Mouse (Mus musculus) midbrain, embryonic 12.5 days (tissue): ENCODE data around the gene Rasl10b. TPM values are rescaled to one million over a fixed set of nuclear protein-coding genes. Genes with fewer than 3 reads are reported as not detected.
A peak's percentile ranks its signal among the peaks of the same experiment; 100 is the strongest.

Experiments
- ATAC-seq: fragments of 200-750 bp; cut with Nextera tagmentation; 2 replicates; pipeline ENCODE4 v1.8.0; 2017; ENCODE audit warnings: low read depth, moderate TSS enrichment, moderate library complexity; ENCODE audit not compliant: low FRiP score
- H3K27ac ChIP-seq: fragments of 300-500 bp; sonication (generic); replicated peaks from 2 replicates; pipeline ENCODE4 v1.5.1; 2016; ENCODE audit warnings: mild to moderate bottlenecking
- H3K27me3 ChIP-seq: fragments of 300-500 bp; sonication (generic); 2 replicates; pipeline ENCODE4 v1.6.1; 2016; ENCODE audit warnings: mild to moderate bottlenecking
- H3K36me3 ChIP-seq: fragments of 300-500 bp; sonication (generic); 2 replicates; pipeline ENCODE4 v1.6.1; 2016
- H3K4me1 ChIP-seq: fragments of 300-500 bp; sonication (generic); 2 replicates; pipeline ENCODE4 v1.6.1; 2016
- H3K4me2 ChIP-seq: fragments of 300-500 bp; sonication (generic); replicated peaks from 2 replicates; pipeline ENCODE4 v1.6.1; 2016; ENCODE audit warnings: mild to moderate bottlenecking, moderate library complexity
- H3K4me3 ChIP-seq: fragments of 300-500 bp; sonication (generic); 2 replicates; pipeline ENCODE4 v1.5.1; 2016; ENCODE audit warnings: mild to moderate bottlenecking
- H3K9ac ChIP-seq: fragments of 300-500 bp; sonication (generic); replicated peaks from 2 replicates; pipeline ENCODE4 v1.6.1; 2016; ENCODE audit warnings: mild to moderate bottlenecking, moderate library complexity
- H3K9me3 ChIP-seq: fragments of 300-500 bp; sonication (generic); 2 replicates; pipeline ENCODE4 v1.6.1; 2016; ENCODE audit warnings: mild to moderate bottlenecking
- WGBS: fragments of 180-500 bp; shearing (Covaris S2); methylation state at CpG from one replicate; pipeline ENCODE4 v1.1.7; 2016; 5-methylcytosine and 5-hydroxymethylcytosine counted together
- polyA plus RNA-seq: library from polyadenylated mRNA; unstranded; fragments of >200 nt; fragmentation: Nextera tagmentation; extraction: Ambion mirVana; gene quantifications from 2 replicates; pipeline ENCODE4 v1.2.1, GENCODE M21; 2016

The Rasl10b gene
- polyA plus RNA-seq, 1 experiment from 2014 or later, result 13.9 TPM

DNA sequence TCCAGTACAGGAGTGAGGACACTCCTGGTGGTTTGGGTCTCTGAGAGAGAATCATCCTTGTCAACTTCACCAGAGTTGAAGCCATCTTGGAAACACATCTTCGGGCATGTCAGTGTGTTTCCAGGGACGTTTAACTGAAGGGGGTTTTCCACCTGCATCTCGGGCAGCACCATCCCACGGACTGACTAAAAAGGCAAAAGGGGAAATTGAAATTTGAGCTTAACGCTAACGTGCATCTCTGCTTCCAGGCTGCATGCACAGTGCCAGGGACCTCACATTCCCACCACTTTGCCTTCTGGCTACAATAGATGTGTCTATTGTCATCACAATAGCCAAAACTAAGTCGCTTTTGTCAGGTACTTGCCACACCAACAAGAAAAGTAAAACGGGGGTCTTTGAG is 695 bp upstream of the Rasl10b start:
- Histone ChIP-seq H3K36me3 (peaks cover 8% of the 10 kb centered on the region; the same call in 1 of the 2 replicates), H3K4me3 (no peak overlapping the region), H3K4me2 (no peak overlapping the region), H3K4me1 (peaks cover 15% of the 10 kb centered on the region), H3K27me3 (peaks cover 15% of the 10 kb centered on the region), H3K9me3 (no peaks in the 10 kb centered on the region), H3K27ac (no peak overlapping the region), H3K9ac (no peak overlapping the region)
- 45% methylated on average over 8 of the region's 8 CpGs for WGBS
- no peak for ATAC-seq

- H3K9ac ChIP-seq, result peak overlapping the region; percentile 87
- peak; percentile 67 for ATAC-seq
- no peaks in the 10 kb centered on the region for H3K36me3 ChIP-seq
- WGBS, result under 1% methylated on average over 24 of the region's 40 CpGs
- peak overlapping the region; percentile 31; the same call in 1 of the 2 replicates for H3K27ac ChIP-seq
- peaks cover 15% of the 10 kb centered on the region for H3K27me3 ChIP-seq
- H3K4me3 ChIP-seq, result peak overlapping the region; percentile 84
- no peaks in the 10 kb centered on the region for H3K9me3 ChIP-seq
- H3K4me1 ChIP-seq, result peaks cover 15% of the 10 kb centered on the region
- peak overlapping the region; percentile 89 for H3K4me2 ChIP-seq
Measured at GRCm38 (mm10) chr11:83409792-83410291, 905 bp downstream of the Rasl10b start.

DNA sequence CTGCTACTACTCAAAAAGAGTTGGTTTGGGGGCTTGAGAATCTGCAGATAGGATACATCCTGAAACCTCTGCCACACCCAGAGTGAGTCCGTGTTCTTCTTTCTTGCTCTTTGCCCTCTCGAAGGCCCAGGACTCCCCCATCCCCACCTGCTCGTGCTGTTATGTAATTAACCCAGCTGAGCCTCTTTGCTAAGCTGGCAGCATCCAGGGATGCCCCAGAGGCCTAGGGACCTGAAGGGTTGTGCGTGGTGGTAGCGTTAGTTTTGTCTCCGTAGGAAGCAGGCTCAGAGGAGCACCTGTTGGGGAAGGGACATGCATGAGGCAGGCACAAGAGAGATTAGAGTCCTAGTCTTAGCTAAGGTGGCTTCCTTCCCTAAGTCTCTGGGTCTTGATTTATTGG is 1.6 kb downstream of the Rasl10b start:
- peak overlapping the region; percentile 87; the same call in 1 of the 2 replicates for H3K9ac ChIP-seq
- WGBS, result 29% methylated on average over 6 of the region's 6 CpGs
- no peak for ATAC-seq

DNA sequence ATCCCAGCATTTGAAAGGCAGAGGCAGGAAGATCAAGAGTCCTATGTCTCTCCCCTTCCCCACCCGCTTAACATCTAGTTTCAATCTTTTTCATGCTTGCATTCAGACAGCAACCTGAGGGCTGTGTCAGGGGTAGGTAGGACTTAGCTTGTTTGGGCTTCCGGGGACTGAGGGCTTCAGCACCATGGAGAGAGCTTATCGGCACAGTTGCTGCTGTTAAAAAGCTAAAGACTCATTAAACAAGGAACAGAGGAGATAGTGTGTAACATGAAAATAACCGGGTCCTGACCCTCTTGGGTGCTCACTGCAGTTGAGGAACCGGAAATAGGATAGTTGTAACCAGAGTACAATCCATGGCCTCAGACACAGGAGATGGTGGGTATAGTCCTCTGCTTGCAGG is 8.1 kb downstream of the Rasl10b start:
- Histone ChIP-seq H3K4me2 (no peak overlapping the region), H3K27me3 (peaks cover 69% of the 10 kb centered on the region)

More for the DNA sequence above, 1.6 kb downstream of the Rasl10b start:
- no peaks in the 10 kb centered on the region for H3K36me3 ChIP-seq
- H3K4me3 ChIP-seq, result peak overlapping the region; percentile 84
- peaks cover 15% of the 10 kb centered on the region for H3K4me1 ChIP-seq
- peaks cover 15% of the 10 kb centered on the region for H3K27me3 ChIP-seq
- no peaks in the 10 kb centered on the region for H3K9me3 ChIP-seq
- no peak overlapping the region for H3K27ac ChIP-seq
- H3K4me2 ChIP-seq, result peak overlapping the region; percentile 89

DNA sequence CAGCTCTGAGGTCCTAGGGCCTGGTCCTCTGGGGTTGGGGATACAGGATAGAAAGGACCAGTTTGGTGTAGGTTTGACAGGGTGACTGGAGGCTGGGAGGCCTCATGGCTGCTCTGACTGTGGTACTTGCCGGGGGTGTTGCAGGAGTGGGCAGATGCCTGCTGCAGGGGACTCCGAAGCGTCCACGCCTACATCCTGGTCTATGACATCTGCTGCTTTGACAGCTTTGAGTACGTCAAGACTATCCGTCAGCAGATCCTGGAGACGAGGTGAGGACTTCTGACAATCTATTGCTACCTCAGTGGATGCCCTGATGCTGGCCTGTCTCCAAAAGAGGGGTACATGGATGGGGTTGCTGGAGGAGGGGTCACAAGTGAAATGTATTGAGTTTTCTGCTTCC is 8.8 kb downstream of the Rasl10b start:
- H3K9me3 ChIP-seq, result no peaks in the 10 kb centered on the region
- H3K27me3 ChIP-seq, result peaks cover 69% of the 10 kb centered on the region
- no peak for ATAC-seq
- no peak overlapping the region for H3K27ac ChIP-seq
- 82% methylated on average over 7 of the region's 7 CpGs for whole genome bisulfite sequencing
- no peaks in the 10 kb centered on the region for H3K36me3 ChIP-seq
- no peak overlapping the region for H3K9ac ChIP-seq
- H3K4me3 ChIP-seq, result no peak overlapping the region
- peaks cover 11% of the 10 kb centered on the region for H3K4me1 ChIP-seq
- no peak overlapping the region for H3K4me2 ChIP-seq

More for the DNA sequence above, 8.1 kb downstream of the Rasl10b start:
- no peak overlapping the region for H3K27ac ChIP-seq
- H3K9ac ChIP-seq, result no peak overlapping the region
- ATAC-seq, result no peak
- no peaks in the 10 kb centered on the region for H3K36me3 ChIP-seq
- H3K4me1 ChIP-seq, result peaks cover 11% of the 10 kb centered on the region
- no peak overlapping the region for H3K4me3 ChIP-seq
- H3K9me3 ChIP-seq, result no peaks in the 10 kb centered on the region
- 19% methylated on average over 5 of the region's 5 CpGs for WGBS

DNA sequence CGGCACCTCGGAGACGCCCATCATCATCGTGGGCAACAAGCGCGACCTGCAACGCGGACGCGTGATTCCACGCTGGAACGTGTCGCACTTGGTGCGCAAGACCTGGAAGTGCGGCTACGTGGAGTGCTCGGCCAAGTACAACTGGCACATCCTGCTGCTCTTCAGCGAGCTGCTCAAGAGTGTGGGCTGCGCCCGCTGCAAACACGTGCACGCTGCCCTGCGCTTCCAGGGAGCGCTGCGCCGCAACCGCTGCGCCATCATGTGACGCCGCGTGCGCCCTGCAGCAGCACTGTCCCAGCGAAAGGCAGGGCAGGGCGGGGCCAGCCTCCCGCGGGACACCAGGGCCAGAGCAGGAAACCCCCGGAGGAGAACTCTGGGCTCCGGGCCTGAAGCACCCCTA is 9.6 kb downstream of the Rasl10b start:
- ATAC-seq, result peak; percentile 38; the same call in 1 of the 2 replicates
- Histone ChIP-seq H3K27ac (no peak overlapping the region), H3K4me1 (peaks cover 11% of the 10 kb centered on the region), H3K9me3 (no peaks in the 10 kb centered on the region), H3K4me3 (peak overlapping the region; percentile 24; the same call in 1 of the 2 replicates), H3K36me3 (no peaks in the 10 kb centered on the region), H3K27me3 (peaks cover 71% of the 10 kb centered on the region), H3K4me2 (peak overlapping the region; percentile 41), H3K9ac (no peak overlapping the region)
- WGBS, result 7% methylated on average over 38 of the region's 38 CpGs

DNA sequence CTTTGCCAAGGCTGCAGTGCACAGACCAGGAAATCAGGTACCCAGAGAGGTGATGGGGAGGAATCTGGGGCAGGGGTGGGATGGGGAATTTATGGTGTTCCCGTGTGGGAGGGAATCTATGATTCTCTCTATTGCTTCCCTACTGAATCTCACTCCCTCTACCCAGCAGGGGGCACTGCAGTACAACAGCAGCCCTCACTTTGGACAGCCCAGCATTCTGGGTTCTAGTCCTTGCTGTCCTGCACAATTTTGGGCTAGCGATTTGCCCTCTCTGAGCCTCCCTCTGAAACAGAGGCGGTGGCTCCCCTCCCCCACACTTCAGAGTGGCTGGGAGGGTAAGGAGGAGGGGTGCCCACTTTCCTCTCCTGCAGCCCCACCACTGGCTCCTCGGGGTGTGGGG is 11.4 kb downstream of the Rasl10b start:
- H3K27me3 ChIP-seq, result peaks cover 77% of the 10 kb centered on the region
- H3K4me2 ChIP-seq, result no peak overlapping the region
- no peaks in the 10 kb centered on the region for H3K36me3 ChIP-seq
- ATAC-seq, result no peak
- peaks cover 11% of the 10 kb centered on the region for H3K4me1 ChIP-seq
- no peak overlapping the region for H3K9ac ChIP-seq
- no peaks in the 10 kb centered on the region for H3K9me3 ChIP-seq
- H3K4me3 ChIP-seq, result no peak overlapping the region
- WGBS, result 36% methylated on average over 4 of the region's 4 CpGs
- no peak overlapping the region for H3K27ac ChIP-seq

DNA sequence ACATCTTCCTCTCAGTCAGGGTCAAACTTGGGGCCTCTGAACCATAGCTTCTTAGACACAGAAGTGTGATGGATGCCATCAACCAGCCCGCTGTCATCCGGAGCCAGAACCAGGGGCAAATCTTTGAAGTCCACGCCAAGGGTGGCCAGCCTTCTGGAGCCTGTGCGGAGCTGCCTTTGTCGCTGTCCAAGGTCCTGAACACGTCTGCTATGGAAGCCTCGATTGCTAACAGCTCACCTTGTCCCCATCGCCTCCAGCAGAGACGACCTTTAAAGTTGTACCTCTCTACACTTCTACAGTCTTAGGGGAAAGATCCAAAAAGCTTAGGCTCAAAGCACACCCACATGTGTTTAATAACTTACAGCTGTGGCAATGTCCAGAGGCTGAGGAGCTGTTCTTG is 12.4 kb downstream of the Rasl10b start:
- peaks cover 11% of the 10 kb centered on the region for H3K4me1 ChIP-seq
- ATAC-seq, result no peak
- H3K4me2 ChIP-seq, result no peak overlapping the region
- peaks cover 73% of the 10 kb centered on the region for H3K27me3 ChIP-seq
- H3K9ac ChIP-seq, result no peak overlapping the region
- H3K4me3 ChIP-seq, result no peak overlapping the region
- WGBS, result 6% methylated on average over 9 of the region's 9 CpGs
- H3K27ac ChIP-seq, result no peak overlapping the region
- H3K36me3 ChIP-seq, result no peaks in the 10 kb centered on the region
- no peaks in the 10 kb centered on the region for H3K9me3 ChIP-seq

DNA sequence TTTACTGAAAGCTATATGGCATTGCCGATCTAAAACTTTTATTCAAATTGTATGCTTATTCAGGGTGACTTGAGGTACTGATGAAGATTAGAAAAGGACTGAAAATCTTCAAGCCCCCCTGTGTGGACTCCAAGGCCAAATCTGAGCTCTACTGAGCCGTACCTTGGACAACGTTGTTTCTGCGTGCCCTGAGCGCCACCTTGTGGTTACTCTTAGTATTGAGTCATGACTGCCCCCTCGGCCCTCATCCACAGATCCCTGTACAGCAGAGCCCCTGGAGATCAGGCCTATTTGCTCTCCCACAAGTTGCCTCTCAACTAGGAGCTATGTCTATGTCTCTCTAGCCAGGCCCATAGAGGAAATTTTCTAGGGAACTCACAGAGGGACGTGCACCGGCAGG is 15.7 kb downstream of the Rasl10b start:
- H3K4me1 ChIP-seq, result peaks cover 3% of the 10 kb centered on the region; the same call in 1 of the 2 replicates
- no peak overlapping the region for H3K9ac ChIP-seq
- H3K4me2 ChIP-seq, result no peak overlapping the region
- H3K27ac ChIP-seq, result no peak overlapping the region
- peaks cover 71% of the 10 kb centered on the region for H3K27me3 ChIP-seq
- H3K36me3 ChIP-seq, result no peaks in the 10 kb centered on the region
- no peaks in the 10 kb centered on the region for H3K9me3 ChIP-seq
- ATAC-seq, result peak; percentile 34; the same call in 1 of the 2 replicates
- H3K4me3 ChIP-seq, result no peak overlapping the region
- WGBS, result 10% methylated on average over 8 of the region's 8 CpGs

GRCm38 (mm10) chr11:83426964-83427363 is 18.0 kb downstream of the Rasl10b start:
- Histone ChIP-seq H3K4me3 (no peak overlapping the region), H3K9me3 (no peaks in the 10 kb centered on the region), H3K36me3 (no peaks in the 10 kb centered on the region), H3K27ac (no peak overlapping the region), H3K9ac (no peak overlapping the region), H3K4me2 (no peak overlapping the region), H3K4me1 (peaks cover 3% of the 10 kb centered on the region; the same call in 1 of the 2 replicates), H3K27me3 (peaks cover 51% of the 10 kb centered on the region)
- no peak for ATAC-seq
- 48% methylated on average over 12 of the region's 17 CpGs for WGBS

GRCm38 (mm10) chr11:83429355-83429754 is 20.4 kb downstream of the Rasl10b start, which contains the start of gene Gas2l2:
TSS of gene Gas2l2 (minus strand) at chr11:83429455.
- Histone ChIP-seq H3K27me3 (peaks cover 35% of the 10 kb centered on the region), H3K36me3 (no peaks in the 10 kb centered on the region), H3K4me1 (peaks cover 3% of the 10 kb centered on the region; the same call in 1 of the 2 replicates), H3K4me3 (no peak within 1 kb of the TSS), H3K9me3 (no peaks in the 10 kb centered on the region), H3K9ac (no peak within 1 kb of the TSS), H3K4me2 (no peak within 1 kb of the TSS), H3K27ac (no peak within 1 kb of the TSS)
- WGBS, result 56% methylated on average over 5 of the region's 5 CpGs
- no peak for ATAC-seq

DNA sequence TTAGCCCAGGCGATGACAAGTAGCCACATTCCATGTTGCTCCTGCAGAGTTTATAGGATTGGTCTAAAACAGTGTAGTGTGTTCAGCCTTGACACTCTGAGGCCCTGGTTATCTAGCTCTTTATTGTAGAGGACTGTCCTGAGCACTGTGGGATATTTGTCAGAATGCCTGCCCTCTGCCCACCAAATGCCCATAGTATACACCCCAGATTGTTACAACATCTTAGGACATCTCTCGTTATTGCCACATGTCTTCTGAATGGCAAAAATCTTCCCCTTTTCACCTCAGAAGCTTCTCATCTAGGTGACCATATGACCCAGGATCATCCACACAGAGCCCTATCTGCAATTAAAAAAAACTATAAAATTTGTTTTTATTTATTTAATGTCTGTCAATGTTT is 23.6 kb downstream of the Rasl10b start:
- no peak overlapping the region for H3K4me2 ChIP-seq
- H3K27ac ChIP-seq, result no peak overlapping the region
- H3K27me3 ChIP-seq, result peaks cover 28% of the 10 kb centered on the region
- H3K36me3 ChIP-seq, result no peaks in the 10 kb centered on the region
- ATAC-seq, result no peak
- peaks cover 3% of the 10 kb centered on the region; the same call in 1 of the 2 replicates for H3K4me1 ChIP-seq
- H3K4me3 ChIP-seq, result no peak overlapping the region
- no peak overlapping the region for H3K9ac ChIP-seq
- 88% methylated on average over 2 of the region's 2 CpGs for WGBS
- H3K9me3 ChIP-seq, result no peaks in the 10 kb centered on the region

DNA sequence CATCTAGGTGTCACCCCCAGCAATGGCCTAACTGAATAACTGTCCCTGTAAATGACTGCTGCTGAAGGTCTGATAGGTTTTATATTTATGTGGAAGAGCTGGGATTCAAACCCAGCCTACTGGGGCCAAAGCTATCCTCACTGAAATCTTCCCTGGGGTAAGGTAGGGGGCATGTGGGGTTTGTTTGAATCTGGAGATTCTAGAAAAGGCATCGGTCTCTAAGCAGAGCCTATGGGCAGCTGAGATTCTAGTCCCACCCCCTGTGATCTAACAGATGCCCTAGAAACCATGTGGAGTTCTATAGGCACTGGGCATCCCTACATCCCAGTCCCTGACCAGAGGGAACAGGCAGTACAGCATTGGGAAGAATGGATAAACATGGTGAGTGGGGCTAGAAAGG is 28.4 kb downstream of the Rasl10b start, which contains the start of gene 1700020L24Rik:
TSS of gene 1700020L24Rik (plus strand) at position 301 of the 400 bp plus-strand sequence.
- Histone ChIP-seq H3K27me3 (peaks cover 34% of the 10 kb centered on the region), H3K4me1 (0 out of 2 replicates have a peak, but pooled peaks cover under 1% of the 10 kb centered on the region), H3K27ac (no peak within 1 kb of the TSS), H3K4me3 (no peak within 1 kb of the TSS), H3K9me3 (no peaks in the 10 kb centered on the region), H3K36me3 (no peaks in the 10 kb centered on the region), H3K4me2 (no peak within 1 kb of the TSS), H3K9ac (no peak within 1 kb of the TSS)
- 79% methylated on average over 1 of the region's 1 CpGs for WGBS
- ATAC-seq, result no peak
